Mouse (Mus musculus) bone marrow, adult 2 months (tissue): Measurements from ENCODE around the gene G430095P16Rik.

Source experiments
- CTCF ChIP-seq: fragments of 200-500 bp; IDR thresholded peaks from 2 replicates; pipeline ENCODE4 v1.5.1; 2011; ENCODE audit warnings: low read length, control low read depth; ENCODE audit not compliant: control insufficient read depth, insufficient read depth
- POLR2A ChIP-seq: fragments of 200-500 bp; IDR thresholded peaks from 2 replicates; pipeline ENCODE4 v1.6.1; 2011; ENCODE audit warnings: low read depth, mild to moderate bottlenecking, control low read depth, low read length, borderline replicate concordance; ENCODE audit not compliant: control insufficient read depth

DNA sequence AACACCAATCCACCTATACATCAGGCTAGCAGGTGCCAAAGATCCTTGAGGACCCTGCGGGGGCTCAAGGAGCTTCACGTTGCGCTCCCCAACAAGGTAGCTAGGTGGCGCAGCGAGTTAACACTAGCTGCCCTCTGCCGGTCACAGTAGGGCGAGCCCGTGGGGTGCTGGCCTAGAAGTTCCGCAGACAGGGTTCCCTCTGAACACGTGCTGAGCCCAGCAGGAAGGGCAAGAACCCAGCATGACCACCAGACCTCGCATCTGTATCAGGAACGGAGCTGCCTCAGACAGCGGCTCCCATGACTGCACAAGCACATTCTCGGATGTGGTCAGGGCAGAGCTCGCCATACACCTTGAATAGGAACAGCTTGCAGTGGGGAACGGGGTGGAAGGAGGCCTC, 14.8 kb downstream of the G430095P16Rik start:
- TF ChIP-seq POLR2A = peak; percentile 50; the same call in 1 of the 2 replicates
- TF ChIP-seq CTCF = peak; percentile 99
